Mouse (Mus musculus) neural tube, embryonic 10.5 days (tissue): ENCODE data around the gene Krt84.

ENCODE experiments used
- DNase-seq: peaks from one replicate; pipeline ENCODE4 v3.0.0-alpha.2; 2017; ENCODE audit warnings: low spot score; ENCODE audit errors: extremely low spot score

The Krt84 gene

DNA sequence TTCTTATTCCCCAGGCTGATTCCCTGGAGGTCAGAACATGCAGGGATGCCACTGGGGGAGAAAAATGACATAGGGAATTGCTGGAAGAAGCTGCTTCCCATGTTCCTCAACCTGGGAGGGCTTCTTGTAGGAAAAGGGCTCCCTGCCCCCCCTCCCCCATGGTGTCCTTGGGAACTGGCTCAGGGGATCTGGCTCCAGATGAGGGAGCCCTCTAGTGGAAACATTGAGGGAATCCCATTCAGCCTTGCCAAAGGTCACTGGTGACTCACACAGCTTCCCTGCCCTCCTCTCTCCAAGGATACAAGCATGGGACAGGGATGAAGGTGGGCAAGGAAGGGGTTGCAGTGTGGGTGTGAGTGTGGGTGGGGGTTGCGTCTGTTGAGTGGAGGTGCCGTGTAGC is 35.4 kb downstream of the Krt84 start:
- no peak for DNase-seq

DNA sequence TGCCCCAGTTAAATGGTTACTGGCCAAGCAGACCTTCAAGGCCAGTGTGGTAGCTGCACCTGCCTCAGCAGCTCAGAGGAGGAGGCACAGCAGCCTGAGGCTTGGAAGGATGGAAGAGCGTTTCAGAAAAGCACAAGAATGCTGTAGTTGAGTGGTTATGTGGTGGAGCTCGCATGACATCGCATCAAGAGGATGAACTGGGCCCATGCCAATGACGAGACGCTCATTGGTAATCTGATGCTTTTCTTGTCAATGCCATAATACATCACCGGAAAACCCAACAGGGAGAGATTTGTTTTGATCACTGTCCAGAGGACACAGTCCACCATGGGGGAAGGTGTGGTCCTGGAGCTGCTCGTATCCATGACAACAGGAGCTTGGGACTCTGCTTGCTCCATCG is 37.4 kb downstream of the Krt84 start:
- no peak for DNase-seq

DNA sequence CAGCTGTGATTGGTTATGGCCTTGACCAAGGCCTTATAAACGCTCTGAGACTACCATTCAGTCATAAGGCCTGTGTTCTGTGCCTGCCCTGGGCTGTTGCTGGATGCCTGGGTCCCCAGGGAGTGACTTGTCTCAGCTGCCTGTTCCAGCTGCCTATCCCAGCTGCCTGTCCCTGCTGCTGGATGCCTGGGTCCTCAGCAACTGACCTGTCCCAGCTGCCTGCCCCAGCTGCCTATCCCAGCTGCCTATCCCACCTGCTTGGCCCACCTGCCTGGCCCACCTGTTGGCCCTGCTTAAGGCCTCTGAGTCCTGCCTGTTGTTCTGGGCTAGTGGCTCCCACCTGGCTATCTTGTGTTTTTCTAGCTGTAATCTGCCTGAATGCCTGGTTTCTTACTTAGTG is 38.4 kb downstream of the Krt84 start:
- no peak for DNase-seq

DNA sequence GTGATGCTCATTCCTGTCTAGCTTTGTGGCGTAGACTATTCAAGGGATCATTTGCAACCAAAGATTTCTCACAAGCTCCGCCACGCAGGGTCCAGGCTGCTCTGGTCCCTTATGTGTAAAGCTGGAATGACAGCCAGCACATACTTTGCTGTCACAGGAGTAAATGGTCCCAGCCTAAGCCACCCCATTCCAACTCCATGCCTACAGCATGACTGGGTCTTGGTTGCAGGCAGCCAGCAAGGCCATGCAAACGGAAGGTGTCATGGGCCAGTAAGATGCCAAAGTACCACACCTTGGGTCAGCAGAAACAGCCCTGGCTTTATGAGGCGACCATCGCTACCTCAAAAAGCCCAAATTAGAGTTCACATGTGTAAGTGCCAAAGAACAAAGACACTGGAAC is 38.9 kb downstream of the Krt84 start:
- DNase-seq: no peak

DNA sequence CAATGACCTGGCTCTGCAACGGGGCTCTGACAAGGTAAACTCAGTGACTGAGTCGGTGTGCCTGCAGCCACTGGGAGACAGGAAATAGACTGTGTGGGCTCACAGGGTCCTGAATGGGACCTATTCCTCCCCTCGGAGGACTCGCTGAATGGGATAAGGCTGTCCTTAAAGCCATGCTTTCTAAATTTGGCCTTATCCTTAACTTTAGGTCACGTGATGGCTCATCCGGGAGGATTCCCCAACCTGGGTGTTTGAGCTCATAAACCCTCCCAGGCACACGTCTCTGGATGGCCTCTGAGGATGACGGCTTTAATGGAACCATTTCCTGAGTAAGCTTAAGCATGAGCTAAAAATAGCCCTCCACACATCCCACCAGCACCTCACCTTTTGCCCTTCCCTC is 39.9 kb downstream of the Krt84 start:
- no peak for DNase-seq

DNA sequence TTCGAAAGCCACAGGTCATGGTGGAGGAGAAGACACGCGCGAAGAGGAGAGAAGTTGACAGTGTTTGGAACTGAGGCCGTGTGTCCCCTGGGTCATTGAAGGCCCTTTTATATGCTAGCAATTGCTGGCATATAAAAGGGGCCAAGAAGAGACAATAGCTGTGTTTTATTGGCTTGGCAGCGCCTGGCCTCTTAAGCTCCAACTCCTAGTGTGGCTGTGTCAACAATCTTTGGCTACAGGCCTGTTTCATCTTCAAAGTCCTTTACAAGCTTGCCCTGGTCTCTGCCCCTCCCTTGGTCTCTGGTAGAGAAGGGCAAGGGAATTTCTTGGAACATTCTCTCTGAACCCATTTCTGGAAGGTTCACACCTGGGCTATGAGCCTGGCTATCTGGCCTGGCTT is 41.2 kb downstream of the Krt84 start, which contains the start of gene Krt83:
Gene Krt83, minus strand, starts transcription at position 82 of the 400 bp plus-strand sequence.
- DNase-seq: no peak

DNA sequence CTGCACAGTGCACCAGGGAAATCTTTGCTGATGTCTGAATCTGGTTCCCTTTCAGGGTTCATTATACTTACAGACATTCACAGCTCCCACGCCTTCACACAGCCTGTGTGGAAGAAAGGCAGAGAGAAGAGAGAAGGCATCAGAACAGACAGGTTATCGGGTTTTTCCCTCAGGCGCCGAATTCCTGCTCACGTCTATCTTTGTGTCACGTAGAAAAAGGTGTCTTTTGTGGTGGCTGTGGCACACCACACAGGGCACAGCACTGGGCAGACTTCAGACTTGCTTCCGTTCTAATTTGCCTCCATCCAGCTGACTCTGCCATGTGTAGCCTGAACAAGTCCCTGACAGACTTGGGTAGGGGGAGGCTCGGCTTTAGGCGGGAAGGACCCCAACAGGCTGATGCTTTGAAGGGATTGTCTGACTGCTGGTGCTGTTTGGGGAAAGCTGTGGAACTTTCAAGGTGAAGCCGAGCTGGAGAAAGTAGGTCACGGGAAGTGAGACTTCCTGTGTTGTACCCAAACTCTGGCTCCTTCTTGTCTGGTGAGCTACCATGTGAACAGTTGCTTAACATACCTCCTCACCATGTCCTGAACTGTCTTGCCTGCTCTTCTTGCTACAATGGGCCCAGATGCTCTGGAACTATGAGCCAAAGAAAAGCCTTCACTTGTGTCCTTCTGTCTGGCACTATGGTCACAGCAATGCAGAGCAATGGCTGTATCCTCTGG is 46.5 kb downstream of the Krt84 start:
- no peak for DNase-seq

DNA sequence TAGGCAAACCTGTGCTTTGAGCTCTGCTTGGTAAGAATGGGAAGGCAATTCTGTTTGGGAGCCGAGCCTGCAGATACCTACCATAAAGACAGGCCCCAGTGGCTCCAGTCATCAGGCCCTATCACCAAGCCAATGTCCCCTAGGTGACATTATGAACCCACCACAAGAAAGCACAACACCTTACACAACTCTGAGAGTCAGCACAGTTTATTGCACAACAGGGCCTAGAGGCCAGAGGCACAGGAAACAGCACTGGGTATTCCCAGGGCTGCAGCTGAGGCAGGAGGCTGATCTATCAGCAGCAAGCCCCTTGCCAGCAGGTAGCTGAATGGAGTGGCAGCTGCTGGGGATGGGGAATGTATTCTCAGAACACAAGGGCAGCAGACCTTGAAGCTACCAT is 47.7 kb downstream of the Krt84 start:
- no peak for DNase-seq

DNA sequence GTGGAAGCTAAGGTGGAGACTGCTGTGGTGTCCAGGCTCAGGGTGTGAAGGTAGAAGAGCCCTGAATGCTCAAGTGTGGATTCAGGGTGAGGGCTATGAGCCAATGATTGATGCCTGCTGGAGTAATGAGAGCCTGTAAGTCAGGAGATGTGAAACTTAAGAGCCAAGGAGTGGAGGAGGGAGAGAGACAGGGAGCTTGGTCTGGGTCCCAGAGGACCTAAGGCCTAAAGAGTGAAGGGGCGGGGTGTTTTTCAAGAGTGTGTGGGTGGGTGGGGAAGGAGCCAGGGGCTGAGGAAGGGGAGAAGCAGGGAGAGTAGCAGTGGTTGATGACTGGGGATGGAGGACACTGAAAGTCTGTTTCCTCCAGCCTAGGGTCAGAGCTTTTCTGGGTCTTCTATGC is 49.0 kb downstream of the Krt84 start:
- DNase-seq: no peak

DNA sequence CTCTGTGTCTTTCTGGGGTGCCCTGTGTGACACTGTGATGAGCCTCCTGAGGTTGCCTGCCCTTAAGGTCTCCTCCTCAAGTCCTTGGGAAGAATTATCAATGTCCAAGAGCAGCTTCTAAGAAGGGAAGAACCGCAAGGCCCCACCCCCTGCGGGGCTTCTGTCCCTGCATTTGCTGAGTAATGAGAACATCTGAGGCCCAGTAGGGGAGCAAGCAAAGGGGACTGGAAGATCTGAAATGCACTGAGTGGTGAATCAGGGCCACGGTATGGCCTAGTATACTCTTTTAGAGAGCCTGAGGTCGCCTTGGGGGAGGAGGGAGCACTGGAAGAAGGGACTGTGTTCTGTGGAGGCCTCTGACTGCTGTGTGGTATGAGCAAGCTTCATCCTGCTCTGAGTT is 50.6 kb downstream of the Krt84 start:
- DNase-seq: no peak

DNA sequence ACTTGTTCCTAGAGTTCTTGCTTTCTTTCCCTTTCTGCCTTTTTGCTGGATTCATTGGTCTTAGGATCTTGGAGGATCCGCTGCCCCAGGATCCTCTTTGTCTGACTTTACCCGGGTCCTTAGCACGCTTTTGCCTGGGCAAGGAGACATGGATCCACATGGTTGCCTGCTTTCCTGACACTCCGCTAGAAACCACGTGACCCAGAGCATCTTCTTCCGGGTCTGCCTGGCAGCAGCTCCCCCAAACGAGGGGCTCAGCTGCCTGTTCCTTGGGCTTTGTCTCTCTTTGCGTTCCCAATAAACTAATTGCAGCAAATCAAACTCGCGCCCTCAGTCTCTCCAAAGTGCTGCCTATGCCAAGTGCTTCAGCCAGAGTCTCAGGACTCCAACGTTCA is 53.0 kb downstream of the Krt84 start:
- DNase-seq: peak; percentile 31

DNA sequence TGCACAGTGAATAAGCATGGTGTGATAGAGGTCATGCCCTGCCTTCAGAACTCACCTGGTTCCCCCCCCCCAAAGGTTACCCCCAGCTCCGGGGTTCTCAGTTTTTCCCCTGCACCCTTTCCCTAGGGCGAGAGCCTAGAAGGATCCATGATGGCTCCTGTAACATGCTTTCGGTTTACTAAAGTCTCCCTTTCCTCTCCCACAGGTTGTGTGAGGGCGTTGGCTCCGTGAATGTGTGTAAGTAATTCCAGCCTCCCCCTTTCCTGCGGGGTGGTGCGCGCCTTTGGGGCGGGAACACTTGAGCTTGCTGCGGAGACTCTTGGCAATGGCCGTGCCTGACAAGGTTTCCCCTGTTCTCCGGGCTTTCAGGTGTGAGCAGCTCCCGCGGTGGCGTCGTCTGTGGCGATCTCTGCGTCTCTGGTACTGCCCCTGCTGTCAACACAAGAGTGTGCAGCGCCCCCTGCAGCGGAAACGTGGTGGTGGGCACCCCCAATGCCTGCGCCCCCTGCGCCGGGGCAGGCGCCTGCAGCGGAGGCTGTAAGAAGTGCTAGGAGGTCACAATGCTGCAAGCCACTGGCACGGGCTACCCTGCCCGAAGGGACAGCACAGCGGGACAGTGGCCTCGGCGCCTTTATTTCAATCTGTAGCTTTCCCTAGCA is 53.5 kb downstream of the Krt84 start:
- DNase-seq: peak; percentile 68
